Mouse (Mus musculus): ENCODE data around the gene 1700021F05Rik. TPM values are rescaled to one million over a fixed set of nuclear protein-coding genes. Genes with fewer than 3 reads are reported as not detected.
A peak's percentile ranks its signal among the peaks of the same experiment; 100 is the strongest.

The 1700021F05Rik gene
- 84.7 and 85.1 TPM in 2 replicates for polyA plus RNA-seq (2015; fragmentation: Nextera tagmentation; extraction: Ambion mirVana)

GRCm38 (mm10) chr10:43540442-43541152 lies at the start of gene 1700021F05Rik:
Gene 1700021F05Rik, minus strand, starts transcription at chr10:43540994.
- Histone ChIP-seq H3K4me1 (replicated peaks; ENCODE audit: insufficient read depth, low read length) (peaks cover 8% of the 10 kb centered on the region; the same call in 1 of the 2 replicates), H3K9ac (ENCODE audit: low read depth, low read length) (peak within 1 kb of the TSS; percentile 87), H3K27ac (peak within 1 kb of the TSS; percentile 87), H3K36me3 (ENCODE audit: insufficient read depth, low read length) (no peaks in the 10 kb centered on the region), H3K9me3 (replicated peaks; ENCODE audit: low read length) (no peaks in the 10 kb centered on the region), H3K4me3 (replicated peaks; ENCODE audit: low read depth, low read length) (peak within 1 kb of the TSS; percentile 90), H3K4me2 (ENCODE audit: low read length) (peak within 1 kb of the TSS; percentile 72), H3K27me3 (ENCODE audit: insufficient read depth, low read length) (no peaks in the 10 kb centered on the region)
- WGBS: under 1% methylated on average over 55 of the region's 56 CpGs
- TF ChIP-seq CTCF (IDR thresholded peaks at IDR 0.05; ENCODE audit: low read depth): peak; percentile 88
- ATAC-seq (replicated peaks; ENCODE audit: low FRiP score, low read depth): peak; percentile 97
- peak; percentile 96 for DNase-seq (ENCODE audit: low spot score)

GRCm38 (mm10) chr10:43588470-43589177 lies 47.8 kb upstream of the 1700021F05Rik start:
- Histone ChIP-seq H3K4me3 (replicated peaks; ENCODE audit: low read depth, low read length) (no peak overlapping the region), H3K9ac (ENCODE audit: low read depth, low read length) (no peak overlapping the region), H3K9me3 (replicated peaks; ENCODE audit: low read length) (no peaks in the 10 kb centered on the region), H3K4me2 (ENCODE audit: low read length) (0 out of 2 replicates have a peak overlapping the region, but pooled peaks have one; percentile 27), H3K4me1 (replicated peaks; ENCODE audit: insufficient read depth, low read length) (peaks cover 9% of the 10 kb centered on the region; the same call in 1 of the 2 replicates), H3K36me3 (ENCODE audit: insufficient read depth, low read length) (no peaks in the 10 kb centered on the region), H3K27ac (no peak overlapping the region), H3K27me3 (ENCODE audit: insufficient read depth, low read length) (no peaks in the 10 kb centered on the region)
- TF ChIP-seq CTCF (IDR thresholded peaks at IDR 0.05; ENCODE audit: low read depth): no peak
- ATAC-seq (replicated peaks; ENCODE audit: low FRiP score, low read depth): no peak; the same call in 1 of the 2 replicates
- DNase-seq (ENCODE audit: low spot score): no peak
- 61% methylated on average over 8 of the region's 8 CpGs for WGBS

- Histone ChIP-seq H3K27me3 (ENCODE audit: insufficient read depth, low read length) (no peaks in the 10 kb centered on the region), H3K4me1 (replicated peaks; ENCODE audit: insufficient read depth, low read length) (peaks cover 9% of the 10 kb centered on the region; the same call in 1 of the 2 replicates), H3K27ac (no peak overlapping the region), H3K9ac (ENCODE audit: low read depth, low read length) (no peak overlapping the region), H3K36me3 (ENCODE audit: insufficient read depth, low read length) (no peaks in the 10 kb centered on the region), H3K4me2 (ENCODE audit: low read length) (no peak overlapping the region), H3K9me3 (replicated peaks; ENCODE audit: low read length) (no peaks in the 10 kb centered on the region), H3K4me3 (replicated peaks; ENCODE audit: low read depth, low read length) (no peak overlapping the region)
- 92% methylated on average over 4 of the region's 4 CpGs for WGBS
- TF ChIP-seq CTCF (IDR thresholded peaks at IDR 0.05; ENCODE audit: low read depth): no peak
- no peak for ATAC-seq (replicated peaks; ENCODE audit: low FRiP score, low read depth)
- no peak for DNase-seq (ENCODE audit: low spot score)
Measured at GRCm38 (mm10) chr10:43584538-43584937, 43.7 kb upstream of the 1700021F05Rik start.

DNA sequence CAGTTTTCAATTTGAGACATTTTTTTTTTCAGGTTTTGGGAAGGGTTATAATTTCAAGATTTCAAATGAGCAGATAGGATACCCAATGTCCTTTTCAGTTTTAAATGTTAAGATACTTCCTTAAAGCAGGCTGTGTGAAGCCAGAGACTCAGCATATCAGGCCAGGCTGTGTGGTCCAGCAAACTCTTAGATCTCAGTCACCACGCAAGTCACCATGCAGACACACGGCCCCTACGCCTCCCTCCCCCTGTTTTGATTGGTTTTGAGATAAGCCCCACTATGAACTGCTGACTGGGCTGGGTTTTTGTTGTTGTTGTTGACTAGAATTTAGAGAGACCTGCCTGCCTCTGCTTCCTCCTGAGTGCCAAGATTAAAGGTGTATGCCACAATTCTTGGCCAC lies 40.5 kb upstream of the 1700021F05Rik start:
- ATAC-seq (replicated peaks; ENCODE audit: low FRiP score, low read depth): no peak
- TF ChIP-seq CTCF (IDR thresholded peaks at IDR 0.05; ENCODE audit: low read depth): no peak

DNA sequence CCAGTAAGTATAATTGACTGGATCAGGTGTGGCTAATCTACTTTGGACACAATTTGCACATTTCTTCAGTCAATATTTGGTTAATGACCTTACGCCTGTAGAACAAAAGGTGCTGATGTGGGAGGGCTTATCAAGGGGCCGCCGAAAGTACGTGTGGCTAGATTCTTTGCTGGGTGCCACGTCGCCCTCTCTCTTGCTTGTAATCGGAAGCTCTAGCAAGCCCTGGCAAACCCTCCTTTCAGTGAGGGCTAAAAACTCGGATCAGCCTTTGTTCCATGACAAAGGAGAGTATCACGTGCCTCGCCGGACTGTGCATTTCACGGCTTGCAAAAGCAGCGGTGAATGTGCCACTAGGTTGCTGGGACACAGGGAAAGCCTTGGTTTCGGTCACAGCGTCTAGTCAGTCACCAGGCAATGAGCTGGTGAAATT lies 39.9 kb upstream of the 1700021F05Rik start:
- DNase-seq (ENCODE audit: low spot score) (peak; percentile 94), ATAC-seq (replicated peaks; ENCODE audit: low FRiP score, low read depth) (peak; percentile 12; the same call in 1 of the 2 replicates)
- peak overlapping the region; percentile 90 for H3K9ac ChIP-seq (ENCODE audit: low read depth, low read length)
- TF ChIP-seq CTCF (IDR thresholded peaks at IDR 0.05; ENCODE audit: low read depth): 0 out of 2 replicates have a peak, but pooled peaks have one; percentile 2
- under 1% methylated on average over 15 of the region's 15 CpGs for WGBS
- no peaks in the 10 kb centered on the region for H3K27me3 ChIP-seq (ENCODE audit: insufficient read depth, low read length)
- H3K9me3 ChIP-seq (replicated peaks; ENCODE audit: low read length): no peaks in the 10 kb centered on the region
- peak overlapping the region; percentile 99 for H3K27ac ChIP-seq
- peak overlapping the region; percentile 98 for H3K4me2 ChIP-seq (ENCODE audit: low read length)
- H3K4me3 ChIP-seq (replicated peaks; ENCODE audit: low read depth, low read length): peak overlapping the region; percentile 82
- H3K4me1 ChIP-seq (replicated peaks; ENCODE audit: insufficient read depth, low read length): no peaks in the 10 kb centered on the region
- H3K36me3 ChIP-seq (ENCODE audit: insufficient read depth, low read length): no peaks in the 10 kb centered on the region

More for the DNA sequence above, 40.5 kb upstream of the 1700021F05Rik start:
- no peak for DNase-seq (ENCODE audit: low spot score)
- Histone ChIP-seq H3K9ac (ENCODE audit: low read depth, low read length) (peak overlapping the region; percentile 90; the same call in 1 of the 2 replicates), H3K27me3 (ENCODE audit: insufficient read depth, low read length) (no peaks in the 10 kb centered on the region), H3K27ac (peak overlapping the region; percentile 99; the same call in 1 of the 2 replicates), H3K4me2 (ENCODE audit: low read length) (peak overlapping the region; percentile 98), H3K36me3 (ENCODE audit: insufficient read depth, low read length) (no peaks in the 10 kb centered on the region), H3K4me1 (replicated peaks; ENCODE audit: insufficient read depth, low read length) (no peaks in the 10 kb centered on the region), H3K4me3 (replicated peaks; ENCODE audit: low read depth, low read length) (peak overlapping the region; percentile 82), H3K9me3 (replicated peaks; ENCODE audit: low read length) (no peaks in the 10 kb centered on the region)
- WGBS: 44% methylated on average over 3 of the region's 3 CpGs
